Mouse (Mus musculus): ENCODE results near the gene Tlr12.
"Not testable (repeated sequence)": the region's sequence is repeated elsewhere in the genome, so short reads cannot be mapped to it uniquely, and the experiment has no call there.

DNA sequence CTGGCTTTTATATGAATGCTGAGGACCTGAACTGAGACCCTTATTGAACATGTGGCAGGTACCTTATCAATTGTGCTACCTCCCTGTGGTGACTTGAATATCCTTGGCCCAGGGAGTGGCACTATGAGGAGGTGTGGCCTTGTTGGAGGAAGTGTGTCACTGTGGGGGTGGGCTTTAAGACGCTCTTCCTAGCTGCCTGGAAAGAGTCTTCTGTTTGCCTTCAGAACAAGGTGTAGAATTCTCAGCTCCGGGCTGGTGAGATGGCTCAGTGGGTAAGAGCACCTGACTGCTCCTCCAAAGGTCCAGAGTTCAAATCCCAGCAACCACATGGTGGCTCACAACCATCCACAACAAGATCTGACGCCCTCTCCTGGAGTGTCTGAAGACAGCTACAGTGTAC, 6.7 kb downstream of the Tlr12 start:
- not testable (repeated sequence) for TF ChIP-seq CTCF, EP300 (IDR thresholded peaks at IDR 0.05; ENCODE audit: low read depth)
